Mouse (Mus musculus): Measurements from ENCODE around the gene Gm9117.
"Not testable (repeated sequence)": the region's sequence is repeated elsewhere in the genome, so short reads cannot be mapped to it uniquely, and the experiment has no call there.

Gm9117 gene

DNA sequence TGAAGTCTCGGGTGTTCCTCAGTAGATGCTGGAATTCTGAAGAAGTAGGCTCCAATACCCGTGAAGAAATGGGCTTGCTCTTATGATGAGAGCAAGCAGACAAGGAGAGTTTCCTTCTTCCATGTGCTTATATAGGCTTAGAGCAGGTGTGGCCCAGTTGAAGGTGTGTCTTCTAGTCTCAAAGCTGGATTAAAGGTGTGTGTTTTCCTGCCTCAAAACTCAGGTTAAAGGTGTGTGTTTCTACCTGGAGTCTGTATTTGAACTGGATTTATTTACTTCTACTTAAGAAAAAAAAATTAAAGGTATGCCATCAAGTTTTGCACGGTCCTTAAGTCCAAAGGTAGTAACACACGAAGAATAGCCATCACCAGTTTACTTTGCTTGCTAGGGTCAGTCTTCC, at the start of gene Gm9117:
Gene Gm9117, minus strand, starts transcription at position 101 of the 400 bp plus-strand sequence.
- in situ Hi-C loops (cut with MboI, MseI): not testable (repeated sequence)

DNA sequence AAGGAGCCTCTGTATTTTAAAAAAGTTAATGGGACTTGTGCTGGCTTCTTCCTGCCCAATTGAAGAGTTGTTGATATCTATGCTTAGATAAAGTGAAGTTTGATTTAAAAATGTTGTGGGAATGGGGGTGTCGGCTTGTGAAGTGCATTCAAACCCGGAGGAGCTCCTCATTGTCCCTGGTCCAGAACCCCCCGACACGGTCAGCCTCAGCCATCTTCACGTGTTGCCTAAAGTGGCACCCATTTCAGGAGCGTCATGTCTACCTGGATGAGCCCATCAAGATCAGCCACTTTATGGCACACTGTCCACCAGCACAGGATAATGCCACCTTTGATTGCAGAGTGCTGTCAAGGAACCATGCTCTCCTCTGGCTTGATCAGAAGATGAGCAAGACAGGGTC, 25.6 kb upstream of the Gm9117 start:
- in situ Hi-C loops (cut with MboI, MseI): loop anchor here in 1 of 2 experiments (5.0 kb wide), 1 partner anchor 108 kb away; no protein-coding TSS in a partner anchor

- in situ Hi-C loops (cut with MboI, MseI): not testable (repeated sequence)
These were observed 17.9 kb upstream of the Gm9117 start, which contains the start of gene Tdpoz5 for GRCm38 (mm10) chr3:93961214-93961613. Gene Tdpoz5, minus strand, starts transcription at chr3:93961314.

- in situ Hi-C loops (cut with MboI, MseI): not testable (repeated sequence)
These were observed 5.0 kb downstream of the Gm9117 start for GRCm38 (mm10) chr3:93938386-93938785.
